12 mouse cellular contexts compared by ENCODE assay signal in genomic region chr7:137518028-137518576, GRCm38 (mm10).
A peak's percentile ranks its signal among the peaks of the same experiment; 100 is the strongest.
DNase-seq lines count a peak whose midpoint lies in the region; ATAC-seq lines count a peak whose summit lies in the region.
"Had no signal": no experiment of that assay in that cellular context is flagged by ENCODE, and none has a peak within 500 bp of the region (broad histone marks: within the 10 kb centered on the region; RNA-seq: fewer than 3 reads in every experiment).

No protein-coding gene starts in this region.

- no peak overlapping the region for H3K4me2 ChIP-seq in heart, embryonic 12.5 days
- H3K4me2 ChIP-seq in limb, embryonic 13.5 days (replicated peaks), result peak overlapping the region; percentile 23; the same call in 1 of the 2 replicates
- H3K4me2 ChIP-seq in intestine, embryonic 15.5 days (replicated peaks), result no peak overlapping the region
- H3K4me2 ChIP-seq: lung, embryonic 14.5 days had no signal

- H3K4me3 ChIP-seq in heart, embryonic 12.5 days, result no peak overlapping the region
- H3K4me3 ChIP-seq in limb, embryonic 13.5 days, result no peak overlapping the region
- H3K4me3 ChIP-seq in intestine, embryonic 15.5 days (replicated peaks), result no peak overlapping the region

- no peaks in the 10 kb centered on the region for H3K27me3 ChIP-seq in heart, embryonic 12.5 days (replicated peaks)
- no peaks in the 10 kb centered on the region for H3K27me3 ChIP-seq in limb, embryonic 13.5 days
- no peaks in the 10 kb centered on the region for H3K27me3 ChIP-seq in intestine, embryonic 15.5 days (replicated peaks)

- no peak overlapping the region for H3K9ac ChIP-seq in heart, embryonic 12.5 days
- no peak overlapping the region for H3K9ac ChIP-seq in limb, embryonic 13.5 days
- H3K9ac ChIP-seq in intestine, embryonic 15.5 days, result no peak overlapping the region
- H3K9ac ChIP-seq: lung, embryonic 14.5 days had no signal

- H3K27ac ChIP-seq in heart, embryonic 12.5 days (ENCODE audit: poor library complexity, severe bottlenecking), result no peak overlapping the region
- peak overlapping the region; percentile 70; the same call in 1 of the 2 replicates for H3K27ac ChIP-seq in limb, embryonic 13.5 days
- no peak overlapping the region for H3K27ac ChIP-seq in intestine, embryonic 15.5 days

- no peaks in the 10 kb centered on the region for H3K36me3 ChIP-seq in heart, embryonic 12.5 days
- H3K36me3 ChIP-seq in limb, embryonic 13.5 days, result no peaks in the 10 kb centered on the region
- H3K36me3 ChIP-seq in intestine, embryonic 15.5 days, result no peaks in the 10 kb centered on the region

- H3K4me1 ChIP-seq in heart, embryonic 12.5 days (replicated peaks), result no peaks in the 10 kb centered on the region
- peaks cover 26% of the 10 kb centered on the region for H3K4me1 ChIP-seq in limb, embryonic 13.5 days
- no peaks in the 10 kb centered on the region for H3K4me1 ChIP-seq in intestine, embryonic 15.5 days (replicated peaks)

- WGBS in heart, embryonic 12.5 days, result 56% methylated on average over 5 of the region's 5 CpGs
- 29% methylated on average over 5 of the region's 5 CpGs for WGBS in limb, embryonic 13.5 days
- WGBS in intestine, embryonic 15.5 days, result 45% methylated on average over 5 of the region's 5 CpGs

- H3K9me3 ChIP-seq in heart, embryonic 12.5 days (replicated peaks), result 0 out of 2 replicates have a peak, but pooled peaks cover 2% of the 10 kb centered on the region
- no peaks in the 10 kb centered on the region for H3K9me3 ChIP-seq in limb, embryonic 13.5 days
- H3K9me3 ChIP-seq in intestine, embryonic 15.5 days, result no peaks in the 10 kb centered on the region

- no peak for ATAC-seq in heart, embryonic 12.5 days (ENCODE audit: insufficient number of reproducible peaks, low FRiP score)
- peak; percentile 82 for ATAC-seq in limb, embryonic 13.5 days (ENCODE audit: low FRiP score, low read depth)
- ATAC-seq in intestine, embryonic 15.5 days, result no peak
- ATAC-seq in megakaryocyte-erythroid progenitor cell, adult 5-6 weeks (replicated peaks; ENCODE audit: low FRiP score, low TSS enrichment, poor library complexity, severe bottlenecking), result no peak

- DNase-seq in heart, adult 11 months, result peak; percentile 96
- DNase-seq in urinary bladder, postnatal 25 days (ENCODE audit: low spot score), result peak; percentile 13
- no peak for DNase-seq in urinary bladder, adult 2 months (ENCODE audit: low spot score)
- no peak for DNase-seq in cerebellum, postnatal 4 days (ENCODE audit: low spot score in 2 of 2)
- DNase-seq: adrenal gland, adult 8-10 months; cerebellum, adult 9-11 months; lung, embryonic 14.5 days; thymus, postnatal 25 days had no signal

Comparison
In these comparisons a context has a peak if more than half of its experiments do, and no peak if none do; other contexts are left out.
1. DNase-seq: peak in heart, adult 11 months (single experiment) and urinary bladder, postnatal 25 days (single experiment); none in urinary bladder, adult 2 months (single experiment) and cerebellum, postnatal 4 days (0 of 2).